In the genomic region with DNA sequence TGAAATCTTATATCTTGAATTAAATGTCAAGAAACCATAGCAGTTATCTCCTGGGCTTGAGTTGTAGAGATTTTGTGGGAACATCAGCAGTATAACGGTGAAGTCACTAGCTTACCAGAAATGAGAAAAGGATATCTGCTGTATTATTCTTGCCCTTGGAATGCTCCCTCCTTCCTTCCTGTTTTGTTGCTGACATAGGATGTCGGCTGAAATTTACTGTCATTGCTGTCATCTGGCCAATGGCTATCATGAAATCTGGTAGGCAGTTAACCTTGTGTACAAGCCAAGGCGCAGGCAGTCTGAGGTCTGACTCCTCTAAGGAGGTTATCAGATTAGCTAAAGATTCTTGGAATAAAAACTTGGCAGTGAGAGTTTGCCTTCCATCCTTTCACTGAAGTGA, we compare ENCODE assay signal across 17 mouse cellular contexts. TPM values are rescaled to one million over a fixed set of nuclear protein-coding genes. Genes with fewer than 3 reads are reported as not detected.
DNase-seq lines count a peak whose midpoint lies in the region; ATAC-seq and TF ChIP-seq lines count a peak whose summit lies in the region.
"Had no signal": no experiment of that assay in that cellular context is flagged by ENCODE, and none has a peak within 500 bp of the region (broad histone marks: within the 10 kb centered on the region; RNA-seq: fewer than 3 reads in every experiment).

No protein-coding gene starts in this region.

- no peaks in the 10 kb centered on the region for H3K9me3 ChIP-seq in liver, postnatal 0 days (ENCODE audit: low read length)
- no peaks in the 10 kb centered on the region for H3K9me3 ChIP-seq in liver, embryonic 11.5 days (ENCODE audit: control insufficient read depth, low read length)
- H3K9me3 ChIP-seq: embryonic facial prominence, embryonic 10.5 days; neural tube, embryonic 13.5 days had no signal

- no peaks in the 10 kb centered on the region for H3K27me3 ChIP-seq in liver, postnatal 0 days (ENCODE audit: insufficient read depth, low read length)
- no peaks in the 10 kb centered on the region for H3K27me3 ChIP-seq in liver, embryonic 11.5 days (replicated peaks; ENCODE audit: control insufficient read depth, insufficient read depth, low read length)
- H3K27me3 ChIP-seq: neural tube, embryonic 13.5 days had no signal

- TF ChIP-seq EP300 in liver, postnatal 0 days (IDR thresholded peaks at IDR 0.05; ENCODE audit: low read depth): peak; percentile 70; the same call in 1 of the 2 replicates

- no peak overlapping the region for H3K9ac ChIP-seq in liver, postnatal 0 days (replicated peaks)
- H3K9ac ChIP-seq in liver, embryonic 11.5 days (ENCODE audit: low read depth, low read length): no peak overlapping the region
- H3K9ac ChIP-seq: forebrain, postnatal 0 days; hindbrain, embryonic 14.5 days; liver, embryonic 14.5 days; neural tube, embryonic 13.5 days had no signal

- H3K27ac ChIP-seq in liver, postnatal 0 days (ENCODE audit: low read depth): no peak overlapping the region
- no peak overlapping the region for H3K27ac ChIP-seq in liver, embryonic 11.5 days (ENCODE audit: low read depth, low read length)
- H3K27ac ChIP-seq: embryonic facial prominence, embryonic 10.5 days; hindbrain, embryonic 14.5 days; liver, embryonic 14.5 days; neural tube, embryonic 13.5 days had no signal

- no peak overlapping the region for H3K4me2 ChIP-seq in liver, postnatal 0 days (ENCODE audit: low read depth, low read length)
- no peak overlapping the region for H3K4me2 ChIP-seq in liver, embryonic 11.5 days
- H3K4me2 ChIP-seq: hindbrain, embryonic 14.5 days; neural tube, embryonic 13.5 days had no signal

- no peak for DNase-seq in liver, postnatal 0 days
- DNase-seq in liver, embryonic 11.5 days (ENCODE audit: low spot score): no peak
- peak; percentile 45 for DNase-seq in adipocyte (ENCODE audit: low spot score)
- peak; percentile 20 for DNase-seq in kidney, adult 18-20 months
- DNase-seq in kidney, postnatal 25 days: peak; percentile 59 to 69
- DNase-seq in left cerebral cortex, postnatal 4 days: no peak
- no peak for DNase-seq in right cerebral cortex, adult 18-20 months
- DNase-seq: cerebellum, postnatal 36 days; forebrain, postnatal 0 days had no signal

- ATAC-seq in liver, postnatal 0 days: 0 out of 2 replicates have a peak, but pooled peaks have one; percentile 15
- ATAC-seq in liver, embryonic 11.5 days (replicated peaks; ENCODE audit: low FRiP score): no peak
- no peak for ATAC-seq in activated CD4-positive, CD25-positive, alpha-beta regulatory T cell, adult 4 months
- ATAC-seq: forebrain, postnatal 0 days; intestine, embryonic 16.5 days; Patski had no signal

- 56% methylated on average over 3 of the region's 3 CpGs for WGBS in liver, postnatal 0 days (ENCODE audit: insufficient replicate concordance)
- 59% methylated on average over 3 of the region's 3 CpGs for WGBS in liver, embryonic 11.5 days

- H3K4me1 ChIP-seq in liver, postnatal 0 days (ENCODE audit: insufficient read depth): no peaks in the 10 kb centered on the region
- H3K4me1 ChIP-seq in liver, embryonic 11.5 days (replicated peaks; ENCODE audit: control insufficient read depth, insufficient read depth, low read length): no peaks in the 10 kb centered on the region
- H3K4me1 ChIP-seq: embryonic facial prominence, embryonic 10.5 days; neural tube, embryonic 13.5 days had no signal

- no peak overlapping the region for H3K4me3 ChIP-seq in liver, postnatal 0 days (ENCODE audit: low read depth, low read length)
- no peak overlapping the region for H3K4me3 ChIP-seq in liver, embryonic 11.5 days (ENCODE audit: low read depth, low read length)
- H3K4me3 ChIP-seq: embryonic facial prominence, embryonic 10.5 days; erythroblast, embryonic 14.5 days; neural tube, embryonic 13.5 days had no signal

- no peak for TF ChIP-seq CTCF in liver, postnatal 0 days (IDR thresholded peaks at IDR 0.05; ENCODE audit: low read depth)

- intact Hi-C loops in left cerebral cortex, postnatal 4 days (cut with DNase I): no loop called here

- H3K36me3 ChIP-seq in liver, postnatal 0 days (replicated peaks; ENCODE audit: insufficient read depth, low read length): no peaks in the 10 kb centered on the region
- H3K36me3 ChIP-seq in liver, embryonic 11.5 days (ENCODE audit: control insufficient read depth, insufficient read depth, low read length): no peaks in the 10 kb centered on the region
- H3K36me3 ChIP-seq: embryonic facial prominence, embryonic 10.5 days; neural tube, embryonic 13.5 days had no signal

RNA-seq across cellular contexts. Expression of gene Cblb, which starts 18.0 kb away (rescaled TPM):
- 2.0 and 2.1 TPM in 2 replicates for polyA plus RNA-seq in liver, postnatal 0 days (2015; fragmentation: Nextera tagmentation; extraction: Ambion mirVana)
- 10.6 and 11.1 TPM in 2 replicates for polyA plus RNA-seq in liver, embryonic 11.5 days (2014; fragmentation: Nextera tagmentation; extraction: Ambion mirVana)
- total RNA-seq in left cerebral cortex, postnatal 4 days (2021): 10 to 100 TPM; 40.0 to 43.8 TPM
- 10 to 100 TPM; 37.4 to 38.3 TPM for polyA plus RNA-seq in activated CD4-positive, CD25-positive, alpha-beta regulatory T cell, adult 4 months (2017; shearing (Covaris generic))

Comparison
In these comparisons a context has a peak if more than half of its experiments do, and no peak if none do; other contexts are left out.
1. DNase-seq: peak in adipocyte (single experiment), kidney, adult 18-20 months (single experiment) and kidney, postnatal 25 days (2 of 2); none in liver, postnatal 0 days (single experiment), liver, embryonic 11.5 days (single experiment), left cerebral cortex, postnatal 4 days (single experiment) and right cerebral cortex, adult 18-20 months (single experiment).